Mouse (Mus musculus) kidney, adult 10 weeks (tissue): ENCODE results near the gene Tssc4. TPM values are rescaled to one million over a fixed set of nuclear protein-coding genes. Genes with fewer than 3 reads are reported as not detected.

ENCODE experiments used
- polyA plus RNA-seq: library from polyadenylated mRNA; stranded (reverse); fragments of 350-450 nt; fragmentation: Illumina TruSeq; extraction: RNeasy Lipid Tissue Mini Kit (QIAGEN cat#74804); gene quantifications from one replicate; pipeline ENCODE4 v1.2.3, GENCODE M21; 2014; ENCODE audit warnings: low read depth, low replicate concordance

Gene Tssc4
- polyA plus RNA-seq: 0.73 TPM

DNA sequence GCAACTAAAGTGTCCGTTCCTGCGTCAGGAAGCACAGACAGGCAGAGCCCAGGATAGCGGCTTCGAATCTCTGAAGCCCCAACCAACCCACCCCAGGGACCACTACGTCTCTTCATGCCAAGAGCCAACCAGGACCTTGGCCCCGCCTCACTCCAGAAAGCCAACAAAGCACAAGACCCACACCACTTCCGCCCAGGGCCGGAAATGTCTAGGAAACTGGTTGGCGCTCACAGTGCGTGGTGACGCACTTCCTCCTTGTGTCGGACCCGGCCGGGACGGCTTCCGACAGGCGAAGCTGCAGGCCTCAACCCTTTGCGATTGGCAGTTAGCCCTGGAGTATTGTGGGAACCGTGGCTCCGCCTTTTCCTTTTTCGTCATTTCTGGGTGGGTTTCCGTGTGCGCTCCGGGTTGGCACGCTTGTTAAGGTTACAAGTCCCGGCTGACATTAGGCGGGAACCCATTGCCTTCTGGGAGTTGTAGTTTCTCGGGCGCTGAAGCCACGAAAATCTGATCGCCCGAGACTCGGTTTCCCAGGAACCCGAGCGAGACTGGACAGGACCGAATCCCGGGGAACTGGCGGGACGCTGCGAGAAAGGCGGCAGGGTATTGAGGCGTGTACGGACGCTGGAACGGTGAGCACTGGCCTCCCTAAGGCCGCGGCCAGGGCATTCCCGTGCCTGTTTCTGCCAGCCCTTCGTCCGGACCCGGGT is at the start of gene Tssc4:
Tssc4 (plus strand) TSS at position 368 of the 710 bp plus-strand sequence.

DNA sequence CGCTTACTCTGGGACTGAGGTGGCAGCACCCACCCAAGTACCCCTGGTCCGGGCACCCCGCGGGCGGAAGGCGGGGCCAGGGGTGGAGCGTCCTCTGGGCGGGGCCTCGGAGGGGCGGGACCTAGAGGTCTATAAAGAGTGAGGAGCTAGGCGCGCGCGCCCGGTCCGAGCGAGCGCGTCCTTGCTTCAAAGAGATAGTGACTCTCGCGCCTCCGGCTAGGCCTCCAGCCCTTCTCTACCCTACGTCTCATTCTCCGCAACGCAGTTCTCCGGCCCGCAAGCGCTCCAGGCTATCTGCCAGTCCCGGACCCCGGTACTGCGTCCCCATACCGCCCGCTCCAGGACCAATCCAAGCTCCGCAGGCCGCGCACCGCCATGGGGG is 16.4 kb upstream of the Tssc4 start, which contains the start of gene Cd81:
Cd81 (plus strand) TSS at position 114 of the 382 bp plus-strand sequence.

DNA sequence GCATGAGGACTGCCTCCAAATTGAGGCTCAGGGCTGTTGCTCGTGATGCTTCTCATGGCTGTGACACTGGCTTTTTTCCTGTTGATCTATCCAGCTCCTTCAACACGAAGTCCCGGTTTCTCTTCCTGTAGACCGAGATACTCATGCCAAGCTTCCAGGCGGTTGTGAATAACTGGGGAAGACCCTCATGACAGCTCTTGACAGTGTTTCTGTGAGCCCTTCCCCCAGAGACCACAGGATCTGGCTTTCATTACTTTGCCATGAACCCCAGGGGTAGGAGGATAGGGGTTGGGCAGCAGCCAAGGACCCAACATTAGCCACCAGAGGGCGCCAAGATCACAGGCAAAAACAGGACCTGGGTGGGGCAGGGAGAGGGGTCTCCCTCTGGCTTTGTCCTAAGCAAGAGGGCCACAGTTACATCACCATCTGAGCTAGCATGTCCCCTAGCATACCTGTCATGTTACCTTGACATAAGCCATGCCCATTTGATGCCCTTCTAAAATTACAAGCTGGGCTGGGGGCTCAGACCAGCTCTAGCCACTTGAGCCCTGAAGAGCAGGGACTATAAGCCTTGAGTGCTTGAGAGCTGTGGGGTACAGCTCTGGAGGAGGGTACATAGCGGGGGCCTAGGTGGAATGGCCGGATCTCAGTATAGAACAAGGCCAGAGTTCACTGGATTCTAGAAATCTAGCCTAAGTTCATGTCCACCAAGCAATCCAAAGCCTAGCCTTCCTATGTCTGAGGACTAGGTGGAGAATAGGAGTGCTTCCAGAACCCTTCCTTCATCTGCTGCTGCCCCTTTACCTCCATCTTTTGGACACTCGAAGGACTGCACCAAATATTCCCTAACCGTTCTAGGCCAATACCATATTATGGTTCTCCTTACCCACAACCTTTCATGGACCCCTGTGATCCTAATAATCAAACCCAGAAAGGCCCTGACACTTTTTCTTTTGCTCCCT is 25.8 kb downstream of the Tssc4 start, which contains the start of gene Trpm5:
Trpm5 (minus strand) TSS at position 51 of the 962 bp plus-strand sequence.

DNA sequence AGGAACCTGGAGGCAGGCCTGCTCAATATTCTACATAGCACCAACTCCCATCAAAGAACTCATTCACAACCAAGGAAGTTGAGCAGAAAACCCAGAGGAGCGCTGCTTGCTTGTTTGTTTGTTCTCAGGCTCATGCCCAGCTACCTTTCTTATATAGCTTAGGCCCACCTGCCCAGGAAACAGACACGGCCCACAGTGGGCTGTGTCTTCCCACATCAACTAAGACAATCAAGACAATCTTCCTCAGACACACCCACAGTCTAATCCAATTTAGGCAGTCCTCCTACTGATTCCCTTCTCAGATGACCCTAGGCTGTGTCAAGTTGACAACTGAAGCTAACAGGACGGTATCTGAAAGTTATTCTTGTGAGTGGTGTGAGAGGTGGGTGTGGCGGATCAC is 37.0 kb downstream of the Tssc4 start, which contains the start of gene Kcnq1:
Kcnq1 (plus strand) TSS at position 301 of the 400 bp plus-strand sequence.

Other genes with a start within 250 kb of the Tssc4 start
- gene Th, start 138.1 kb upstream of the Tssc4 start, polyA plus RNA-seq: not detected
- gene Ascl2, start 100.0 kb upstream of the Tssc4 start, polyA plus RNA-seq: not detected
- 0.36 TPM for gene Tspan32, start 64.2 kb upstream of the Tssc4 start, polyA plus RNA-seq
- gene Cd81, start 16.5 kb upstream of the Tssc4 start, polyA plus RNA-seq: 122 TPM
- not detected for gene Trpm5, start 25.4 kb downstream of the Tssc4 start, polyA plus RNA-seq
- 8.7 TPM for gene Kcnq1, start 37.1 kb downstream of the Tssc4 start, polyA plus RNA-seq